Mouse (Mus musculus): ENCODE results near the gene Mrgprb5.
"Not testable (repeated sequence)": the region's sequence is repeated elsewhere in the genome, so short reads cannot be mapped to it uniquely, and the experiment has no call there.

Mrgprb5 gene

GRCm38 (mm10) chr7:48168919-48169318, at the start of gene Mrgprb5:
Gene Mrgprb5 (minus strand): TSS chr7:48169019.
- no peak for DNase-seq (ENCODE audit: low spot score in 2 of 2)

GRCm38 (mm10) chr7:48199188-48199587, 30.4 kb upstream of the Mrgprb5 start, which contains the start of gene Mrgprb4:
Gene Mrgprb4 (minus strand): TSS chr7:48199288.
- DNase-seq (ENCODE audit: low spot score in 2 of 2), result no peak

- no peak for DNase-seq (ENCODE audit: low spot score in 2 of 2)
These were observed 1.3 kb downstream of the Mrgprb5 start for GRCm38 (mm10) chr7:48167471-48167870.

GRCm38 (mm10) chr7:48138248-48138702, 30.5 kb downstream of the Mrgprb5 start:
- DNase-seq (ENCODE audit: low spot score in 2 of 2), result peak; percentile 17 to 18

- DNase-seq (ENCODE audit: low spot score in 2 of 2), result peak in 1 of 2 experiments; percentile 23
These were observed 31.4 kb downstream of the Mrgprb5 start for GRCm38 (mm10) chr7:48137216-48138077.

GRCm38 (mm10) chr7:48132674-48133073, 36.1 kb downstream of the Mrgprb5 start:
- no peak for DNase-seq (ENCODE audit: low spot score in 2 of 2)

- not testable (repeated sequence) for DNase-seq (ENCODE audit: low spot score in 2 of 2)
These were observed 36.6 kb downstream of the Mrgprb5 start for GRCm38 (mm10) chr7:48132247-48132646.

GRCm38 (mm10) chr7:48131820-48132219, 37.0 kb downstream of the Mrgprb5 start:
- DNase-seq (ENCODE audit: low spot score in 2 of 2), result not testable (repeated sequence)

GRCm38 (mm10) chr7:48123806-48124205, 45.0 kb downstream of the Mrgprb5 start:
- DNase-seq (ENCODE audit: low spot score in 2 of 2), result no peak
